Mouse (Mus musculus): ENCODE data around the gene Kcnk4. TPM values are rescaled to one million over a fixed set of nuclear protein-coding genes. Genes with fewer than 3 reads are reported as not detected.
"Not testable (repeated sequence)": the region's sequence is repeated elsewhere in the genome, so short reads cannot be mapped to it uniquely, and the experiment has no call there.

The Kcnk4 gene
- polyA plus RNA-seq, 1 experiment from 2014 or later, result 0.95 TPM

DNA sequence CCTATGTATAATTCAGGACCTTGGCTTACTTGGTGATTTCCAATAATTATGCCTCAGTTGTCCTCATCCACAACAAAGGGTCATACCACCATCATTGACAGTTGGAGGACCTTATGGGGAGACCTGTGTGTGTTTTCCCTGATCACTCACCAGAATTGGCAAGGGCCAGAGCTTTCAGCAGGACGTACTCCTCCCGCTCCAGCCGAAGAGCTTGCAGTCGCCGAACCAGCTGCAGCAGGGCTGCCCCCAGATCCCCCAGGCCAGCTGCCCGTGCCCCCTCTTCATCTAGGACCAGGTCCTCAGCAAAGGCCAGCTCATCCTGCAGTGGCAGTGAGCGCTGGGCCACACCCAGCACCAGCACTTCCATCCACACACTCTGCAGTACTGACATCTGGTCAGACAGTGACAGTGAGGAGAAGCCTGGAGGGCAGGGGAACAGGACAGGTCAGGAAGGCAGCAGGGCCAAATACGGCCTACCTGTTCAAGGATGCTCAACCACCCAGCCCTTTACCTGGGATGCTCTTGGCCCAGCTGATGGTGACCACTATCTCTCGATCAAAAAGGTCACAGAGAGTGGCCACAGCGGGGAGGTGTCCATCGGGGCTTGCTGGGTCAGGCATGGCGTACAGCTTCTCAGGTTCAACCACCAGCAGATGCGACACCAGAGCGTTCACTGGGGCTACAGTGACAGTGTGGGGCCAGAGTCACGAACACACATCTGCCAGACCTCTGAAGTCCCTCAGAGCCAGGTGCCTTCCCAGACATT is 21.9 kb downstream of the Kcnk4 start:
- no peak overlapping the region for H3K4me3 ChIP-seq (ENCODE audit: low read length)
- peaks cover 28% of the 10 kb centered on the region for H3K36me3 ChIP-seq (ENCODE audit: control insufficient read depth, insufficient read depth)
- no peak overlapping the region for H3K4me2 ChIP-seq (ENCODE audit: low read depth, low read length)
- H3K9me3 ChIP-seq (replicated peaks; ENCODE audit: control insufficient read depth, low read length), result no peaks in the 10 kb centered on the region
- H3K4me1 ChIP-seq (ENCODE audit: control insufficient read depth, insufficient read depth, low read length), result peaks cover 21% of the 10 kb centered on the region
- ATAC-seq (replicated peaks; ENCODE audit: extremely low read depth, insufficient read depth, low FRiP score), result no peak
- WGBS, result 90% methylated on average over 15 of the region's 15 CpGs
- H3K9ac ChIP-seq (ENCODE audit: low read length), result no peak overlapping the region
- H3K27me3 ChIP-seq (ENCODE audit: control insufficient read depth, insufficient read depth, low read length), result no peaks in the 10 kb centered on the region
- no peak overlapping the region for H3K27ac ChIP-seq (ENCODE audit: low read length)

DNA sequence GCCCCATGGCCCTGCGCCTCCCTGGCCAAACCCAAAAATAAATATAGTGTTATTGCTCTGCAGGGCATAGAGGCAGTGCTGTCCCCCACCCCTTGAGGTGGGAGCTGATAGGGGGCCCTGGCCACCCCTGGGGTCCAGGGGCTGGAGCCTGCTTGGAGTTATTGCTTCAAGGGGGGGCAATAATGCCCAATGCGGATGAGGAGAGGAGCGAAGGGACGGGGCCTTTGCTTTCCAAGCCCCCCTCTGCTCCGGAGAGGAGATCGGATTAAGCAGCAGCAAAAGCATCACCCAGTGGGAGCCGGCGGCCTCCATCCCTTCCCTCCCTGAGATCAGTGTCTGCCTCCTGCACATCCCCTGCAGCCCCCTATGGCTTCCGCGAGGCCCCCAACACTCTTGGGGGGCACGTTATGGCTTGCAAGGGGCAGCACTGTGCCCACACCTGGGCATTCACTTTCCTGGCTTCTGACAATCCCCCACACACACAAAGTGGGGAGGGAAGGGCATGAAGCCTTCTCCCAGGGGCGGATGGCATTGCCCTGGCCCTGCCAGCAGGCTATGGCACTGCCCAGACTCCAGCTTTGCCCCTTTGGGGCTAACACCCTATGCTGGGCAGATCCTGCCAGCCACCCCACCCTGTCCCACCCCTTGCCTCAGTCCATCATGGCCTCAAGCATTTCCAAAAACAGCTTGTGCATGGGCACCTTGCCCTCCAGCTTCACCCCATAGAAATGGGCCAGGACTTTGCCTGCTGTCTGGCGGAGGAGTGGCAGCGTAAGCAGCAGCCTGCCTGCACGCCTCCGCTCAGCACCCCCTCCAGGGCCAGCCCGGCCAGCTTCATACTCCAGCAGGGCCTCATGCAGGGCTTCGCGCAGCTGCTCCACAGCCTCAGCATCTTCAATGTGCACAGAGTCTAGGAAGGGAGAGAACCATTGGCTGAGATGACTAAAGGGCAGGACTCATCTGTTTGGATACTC is 22.9 kb downstream of the Kcnk4 start:
- no peak for ATAC-seq (replicated peaks; ENCODE audit: extremely low read depth, insufficient read depth, low FRiP score)
- 0 out of 2 replicates have a peak overlapping the region, but pooled peaks have one; percentile 0 for H3K27ac ChIP-seq (ENCODE audit: low read length)
- peak overlapping the region; percentile 0; the same call in 1 of the 2 replicates for H3K9ac ChIP-seq (ENCODE audit: low read length)
- WGBS, result 83% methylated on average over 19 of the region's 19 CpGs
- H3K9me3 ChIP-seq (replicated peaks; ENCODE audit: control insufficient read depth, low read length), result no peaks in the 10 kb centered on the region
- peak overlapping the region; percentile 76 for H3K4me2 ChIP-seq (ENCODE audit: low read depth, low read length)
- no peak overlapping the region; the same call in 1 of the 2 replicates for H3K4me3 ChIP-seq (ENCODE audit: low read length)
- H3K36me3 ChIP-seq (ENCODE audit: control insufficient read depth, insufficient read depth), result peaks cover 36% of the 10 kb centered on the region
- no peaks in the 10 kb centered on the region for H3K27me3 ChIP-seq (ENCODE audit: control insufficient read depth, insufficient read depth, low read length)
- H3K4me1 ChIP-seq (ENCODE audit: control insufficient read depth, insufficient read depth, low read length), result peaks cover 21% of the 10 kb centered on the region

DNA sequence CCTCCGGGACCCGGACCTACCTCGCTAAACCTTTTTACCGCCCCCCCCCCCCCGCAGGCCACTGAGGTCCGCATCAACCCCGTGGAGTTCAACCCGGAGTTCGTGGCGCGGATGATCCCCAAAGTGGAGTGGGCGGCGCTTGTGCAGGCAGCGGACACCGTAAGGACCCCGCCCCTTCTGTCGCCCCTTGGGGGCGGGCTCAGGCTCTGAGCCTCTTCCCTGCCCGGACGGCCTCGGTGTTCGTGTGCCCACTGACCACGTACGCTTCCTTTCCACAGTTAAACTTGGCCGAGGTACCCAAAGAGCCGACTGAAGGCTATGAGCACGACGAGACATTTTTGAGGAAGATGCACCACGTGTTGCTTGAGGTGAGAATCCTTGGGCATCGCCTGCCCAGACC is 24.0 kb downstream of the Kcnk4 start:
- not testable (repeated sequence) for H3K27me3 ChIP-seq (ENCODE audit: control insufficient read depth, insufficient read depth, low read length); H3K9me3 ChIP-seq (replicated peaks; ENCODE audit: control insufficient read depth, low read length)
- under 1% methylated on average over 30 of the region's 30 CpGs for WGBS
- Histone ChIP-seq H3K4me2 (ENCODE audit: low read depth, low read length) (peak overlapping the region; percentile 76), H3K4me3 (ENCODE audit: low read length) (peak overlapping the region; percentile 69), H3K36me3 (ENCODE audit: control insufficient read depth, insufficient read depth) (peaks cover 39% of the 10 kb centered on the region), H3K27ac (ENCODE audit: low read length) (peak overlapping the region; percentile 100), H3K4me1 (ENCODE audit: control insufficient read depth, insufficient read depth, low read length) (peaks cover 21% of the 10 kb centered on the region), H3K9ac (ENCODE audit: low read length) (peak overlapping the region; percentile 85)
- ATAC-seq (replicated peaks; ENCODE audit: extremely low read depth, insufficient read depth, low FRiP score), result peak; percentile 21

DNA sequence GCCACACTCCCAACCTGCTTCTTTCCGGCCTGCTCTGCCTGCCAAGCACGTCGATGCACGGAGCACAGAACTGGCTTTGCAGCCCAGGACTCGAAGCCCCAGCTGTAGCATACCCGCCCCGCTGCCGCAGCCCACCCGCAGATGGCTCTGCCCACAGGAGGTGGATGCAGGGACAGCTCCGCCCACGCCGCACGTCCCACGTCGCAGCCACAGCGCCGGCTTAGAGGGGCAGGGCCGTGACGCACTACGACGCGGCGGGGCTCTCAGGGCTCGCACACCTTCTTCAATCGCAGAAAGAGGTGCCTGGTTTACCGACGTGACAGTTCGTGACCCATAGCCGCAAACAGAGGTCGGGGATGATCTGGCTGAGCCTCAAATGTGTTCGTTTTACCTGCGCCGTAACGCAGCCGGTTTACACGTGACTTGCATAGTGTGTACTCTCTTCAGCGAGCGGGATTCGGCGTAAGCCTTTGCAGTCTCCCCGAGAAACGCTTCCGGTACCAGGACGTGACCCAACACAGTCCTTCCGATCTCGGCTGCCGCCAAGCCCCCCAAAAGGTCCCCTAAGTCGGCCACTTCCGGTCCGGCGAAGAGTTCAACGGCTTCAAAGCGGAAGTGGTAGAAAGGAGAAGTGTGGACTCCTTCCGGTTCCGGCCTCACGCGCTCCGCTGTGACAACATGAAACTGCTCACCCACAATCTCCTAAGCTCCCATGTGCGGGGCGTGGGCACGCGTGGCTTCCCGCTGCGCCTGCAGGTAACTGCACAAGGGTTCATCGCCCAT is 24.6 kb downstream of the Kcnk4 start, which contains the start of the genes Trmt112 and Prdx5:
TSS of gene Trmt112 (plus strand) at position 192 of the 783 bp plus-strand sequence.
TSS of gene Prdx5 (minus strand) at position 600 of the 783 bp plus-strand sequence.
- WGBS, result under 1% methylated on average over 65 of the region's 65 CpGs

DNA sequence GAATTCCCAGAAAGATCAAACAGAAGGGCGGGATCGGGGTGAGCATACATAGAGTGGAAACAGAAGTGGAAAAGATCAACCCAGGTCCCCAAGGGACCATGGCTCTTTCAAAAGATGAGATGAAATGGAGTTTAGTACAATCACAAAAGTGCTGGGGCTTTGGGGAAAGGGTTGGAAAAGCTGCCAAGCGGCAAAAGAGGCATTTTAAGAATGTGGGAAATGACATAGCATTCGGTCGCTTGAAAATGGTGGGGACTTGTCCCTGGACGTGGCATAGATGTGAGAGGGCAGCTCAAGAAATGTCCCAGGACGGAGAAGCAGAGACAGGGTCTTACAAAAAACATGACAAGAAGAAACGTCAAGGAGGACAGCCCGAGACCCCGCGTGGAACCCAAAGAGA is 25.3 kb downstream of the Kcnk4 start:
- H3K27ac ChIP-seq (ENCODE audit: low read length), result peak overlapping the region; percentile 100
- no peaks in the 10 kb centered on the region for H3K27me3 ChIP-seq (ENCODE audit: control insufficient read depth, insufficient read depth, low read length)
- WGBS, result 6% methylated on average over 11 of the region's 11 CpGs
- H3K36me3 ChIP-seq (ENCODE audit: control insufficient read depth, insufficient read depth), result peaks cover 39% of the 10 kb centered on the region
- H3K4me1 ChIP-seq (ENCODE audit: control insufficient read depth, insufficient read depth, low read length), result peaks cover 21% of the 10 kb centered on the region
- peak overlapping the region; percentile 69 for H3K4me3 ChIP-seq (ENCODE audit: low read length)
- 0 out of 2 replicates have a peak, but pooled peaks have one; percentile 0 for ATAC-seq (replicated peaks; ENCODE audit: extremely low read depth, insufficient read depth, low FRiP score)
- no peaks in the 10 kb centered on the region for H3K9me3 ChIP-seq (replicated peaks; ENCODE audit: control insufficient read depth, low read length)
- H3K9ac ChIP-seq (ENCODE audit: low read length), result peak overlapping the region; percentile 85
- peak overlapping the region; percentile 76 for H3K4me2 ChIP-seq (ENCODE audit: low read depth, low read length)

More for the DNA sequence above, 24.6 kb downstream of the Kcnk4 start, which contains the start of the genes Trmt112 and Prdx5:
- H3K27ac ChIP-seq (ENCODE audit: low read length), result peak within 1 kb of the TSS; percentile 100
- H3K4me3 ChIP-seq (ENCODE audit: low read length), result peak within 1 kb of the TSS; percentile 69
- ATAC-seq (replicated peaks; ENCODE audit: extremely low read depth, insufficient read depth, low FRiP score), result peak; percentile 90
- H3K36me3 ChIP-seq (ENCODE audit: control insufficient read depth, insufficient read depth), result peaks cover 39% of the 10 kb centered on the region
- peaks cover 21% of the 10 kb centered on the region for H3K4me1 ChIP-seq (ENCODE audit: control insufficient read depth, insufficient read depth, low read length)
- H3K4me2 ChIP-seq (ENCODE audit: low read depth, low read length), result peak within 1 kb of the TSS; percentile 76
- no peaks in the 10 kb centered on the region for H3K27me3 ChIP-seq (ENCODE audit: control insufficient read depth, insufficient read depth, low read length)
- peak within 1 kb of the TSS; percentile 85 for H3K9ac ChIP-seq (ENCODE audit: low read length)
- no peaks in the 10 kb centered on the region for H3K9me3 ChIP-seq (replicated peaks; ENCODE audit: control insufficient read depth, low read length)

DNA sequence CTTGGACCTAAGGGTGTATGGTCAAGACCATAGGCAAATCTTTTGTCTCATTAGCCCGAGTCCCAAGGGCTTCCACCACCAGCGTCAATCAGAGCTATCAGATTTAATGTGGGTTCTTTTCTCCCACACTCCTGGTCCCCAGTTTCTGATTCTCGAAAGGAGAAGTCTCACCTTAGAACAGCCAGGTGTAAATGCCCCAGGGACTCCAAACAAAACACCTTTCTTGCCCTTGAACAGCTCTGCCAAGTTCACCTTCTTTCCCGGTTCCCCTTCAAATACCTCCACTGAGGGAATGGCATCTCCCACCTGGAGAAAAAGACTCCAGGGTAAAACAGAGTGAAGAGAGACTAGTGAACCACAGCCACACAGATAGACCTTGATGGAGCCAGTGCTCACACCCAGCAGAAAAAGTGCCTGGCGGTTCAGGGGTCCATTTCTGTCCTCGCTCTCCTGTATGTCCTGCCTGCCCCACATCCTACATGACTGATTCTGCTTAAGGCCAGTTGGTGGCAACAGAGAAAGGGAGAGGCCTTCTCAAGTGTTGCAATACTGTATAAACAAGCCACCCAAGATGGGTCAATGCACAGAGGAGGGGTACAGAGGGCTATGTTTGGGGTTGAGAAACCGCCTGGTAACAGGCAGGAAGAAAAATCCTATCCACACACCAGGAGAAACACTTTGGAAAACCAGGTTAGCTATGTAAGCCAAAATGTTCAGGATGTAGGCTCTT is 26.3 kb downstream of the Kcnk4 start:
- WGBS, result 82% methylated on average over 7 of the region's 7 CpGs
- peaks cover 29% of the 10 kb centered on the region for H3K36me3 ChIP-seq (ENCODE audit: control insufficient read depth, insufficient read depth)
- peak overlapping the region; percentile 69 for H3K4me3 ChIP-seq (ENCODE audit: low read length)
- H3K4me2 ChIP-seq (ENCODE audit: low read depth, low read length), result peak overlapping the region; percentile 76
- peak overlapping the region; percentile 85 for H3K9ac ChIP-seq (ENCODE audit: low read length)
- ATAC-seq (replicated peaks; ENCODE audit: extremely low read depth, insufficient read depth, low FRiP score), result no peak
- no peaks in the 10 kb centered on the region for H3K9me3 ChIP-seq (replicated peaks; ENCODE audit: control insufficient read depth, low read length)
- H3K4me1 ChIP-seq (ENCODE audit: control insufficient read depth, insufficient read depth, low read length), result peaks cover 21% of the 10 kb centered on the region
- H3K27me3 ChIP-seq (ENCODE audit: control insufficient read depth, insufficient read depth, low read length), result no peaks in the 10 kb centered on the region
- no peak overlapping the region for H3K27ac ChIP-seq (ENCODE audit: low read length)

DNA sequence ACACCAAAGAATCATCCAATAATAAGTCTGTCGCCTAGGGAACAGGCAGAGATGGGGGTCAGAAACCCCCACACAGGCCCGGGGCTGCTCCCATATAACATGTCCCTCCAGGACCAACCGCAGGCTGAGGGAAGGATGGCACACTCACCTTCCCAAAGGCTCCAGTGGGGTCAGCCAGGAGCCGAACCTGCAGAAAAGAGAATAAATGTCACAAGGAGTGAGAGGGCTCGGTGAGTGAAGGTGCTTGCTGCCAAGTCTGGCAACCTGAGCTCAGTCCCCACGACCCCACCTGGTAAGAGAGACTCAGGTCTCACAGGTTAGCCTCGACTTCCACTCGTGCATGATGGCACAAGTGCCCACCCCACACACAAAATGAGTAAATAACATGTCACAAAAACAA is 27.2 kb downstream of the Kcnk4 start:
- WGBS, result 88% methylated on average over 8 of the region's 8 CpGs
- no peaks in the 10 kb centered on the region for H3K27me3 ChIP-seq (ENCODE audit: control insufficient read depth, insufficient read depth, low read length)
- no peak overlapping the region for H3K4me3 ChIP-seq (ENCODE audit: low read length)
- ATAC-seq (replicated peaks; ENCODE audit: extremely low read depth, insufficient read depth, low FRiP score), result no peak
- H3K27ac ChIP-seq (ENCODE audit: low read length), result no peak overlapping the region
- H3K9me3 ChIP-seq (replicated peaks; ENCODE audit: control insufficient read depth, low read length), result no peaks in the 10 kb centered on the region
- H3K9ac ChIP-seq (ENCODE audit: low read length), result no peak overlapping the region
- H3K4me2 ChIP-seq (ENCODE audit: low read depth, low read length), result no peak overlapping the region
- H3K4me1 ChIP-seq (ENCODE audit: control insufficient read depth, insufficient read depth, low read length), result peaks cover 21% of the 10 kb centered on the region
- H3K36me3 ChIP-seq (ENCODE audit: control insufficient read depth, insufficient read depth), result peaks cover 21% of the 10 kb centered on the region

DNA sequence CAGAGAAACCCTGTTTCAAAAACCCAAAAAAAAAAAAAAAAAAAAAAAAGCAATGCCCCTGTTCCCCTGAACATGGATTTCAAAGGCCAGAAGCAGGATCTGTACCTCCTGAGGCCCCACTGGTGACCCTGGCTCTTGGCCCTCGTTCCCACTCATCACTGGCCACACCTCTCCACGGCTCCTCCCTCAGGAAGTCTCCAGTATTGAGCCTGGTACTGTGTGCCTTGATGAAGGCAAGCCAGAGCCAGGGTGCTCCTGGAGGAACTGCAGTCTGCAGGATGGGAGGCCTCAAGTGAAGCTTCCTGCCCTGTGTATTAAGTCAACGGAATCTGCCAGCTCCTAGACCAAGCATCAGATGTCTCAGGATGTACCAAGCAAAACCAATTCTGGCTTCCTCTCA is 28.1 kb downstream of the Kcnk4 start:
- Histone ChIP-seq H3K9ac (ENCODE audit: low read length) (no peak overlapping the region), H3K27ac (ENCODE audit: low read length) (no peak overlapping the region), H3K36me3 (ENCODE audit: control insufficient read depth, insufficient read depth) (peaks cover 12% of the 10 kb centered on the region), H3K4me1 (ENCODE audit: control insufficient read depth, insufficient read depth, low read length) (peaks cover 19% of the 10 kb centered on the region), H3K9me3 (replicated peaks; ENCODE audit: control insufficient read depth, low read length) (no peaks in the 10 kb centered on the region), H3K4me2 (ENCODE audit: low read depth, low read length) (no peak overlapping the region), H3K4me3 (ENCODE audit: low read length) (no peak overlapping the region), H3K27me3 (ENCODE audit: control insufficient read depth, insufficient read depth, low read length) (no peaks in the 10 kb centered on the region)
- no peak for ATAC-seq (replicated peaks; ENCODE audit: extremely low read depth, insufficient read depth, low FRiP score)
- WGBS, result 76% methylated on average over 3 of the region's 3 CpGs

Measured in heart, embryonic 16.5 days (tissue).